Mouse (Mus musculus): Measurements from ENCODE around the gene Opcml.

DNA sequence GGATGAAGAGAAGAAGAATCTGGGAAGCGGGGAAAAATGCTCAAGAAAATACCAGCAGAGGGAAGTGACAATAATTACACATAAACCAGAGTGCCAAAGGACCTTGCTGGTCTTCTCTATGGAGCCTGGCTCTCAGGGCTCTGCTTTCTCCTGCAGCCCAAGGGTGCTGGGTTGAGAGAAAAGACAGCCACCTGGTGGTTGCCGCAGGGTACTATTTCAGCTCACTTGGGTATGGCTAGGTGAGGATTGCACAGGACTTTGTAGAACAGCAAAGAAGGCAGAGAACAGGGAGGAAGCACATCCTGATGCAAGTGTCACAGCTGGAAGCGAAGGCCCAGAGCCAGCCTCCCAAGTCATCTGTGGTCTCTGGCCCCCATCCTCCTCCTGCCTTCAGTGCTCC lies 407.1 kb downstream of the Opcml start:
- TF ChIP-seq MYOG (IDR thresholded peaks at IDR 0.05; ENCODE audit: control insufficient read depth in 1 of 3, insufficient read depth in 1 of 3, insufficient read length in 2 of 3, low read depth in 2 of 3) (no peak), POLR2AphosphoS2 (IDR thresholded peaks at IDR 0.05; ENCODE audit: insufficient read length, low read depth) (no peak), USF1 (IDR thresholded peaks at IDR 0.05; ENCODE audit: low read depth) (no peak), POLR2A (IDR thresholded peaks at IDR 0.05; ENCODE audit: insufficient read length, low read depth) (no peak), TCF12 (IDR thresholded peaks at IDR 0.05; ENCODE audit: insufficient read depth, poor library complexity, severe bottlenecking) (no peak), MAX (IDR thresholded peaks at IDR 0.05; ENCODE audit: low read depth) (no peak), MYOD1 (IDR thresholded peaks at IDR 0.05; ENCODE audit: control insufficient read depth in 1 of 3, insufficient read length in 2 of 3, low read depth in 2 of 3) (no peak), E2F4 (IDR thresholded peaks at IDR 0.05; ENCODE audit: insufficient read depth) (no peak)
